Mouse (Mus musculus) liver, embryonic 14.5 days (tissue): ENCODE measurements around the gene Cnnm1. TPM values are rescaled to one million over a fixed set of nuclear protein-coding genes. Genes with fewer than 3 reads are reported as not detected.

Source experiments
- ATAC-seq: fragments of 200-750 bp; cut with Nextera tagmentation; 2 replicates; pipeline ENCODE4 v1.8.0; 2017; ENCODE audit warnings: moderate number of reproducible peaks, mild to moderate bottlenecking, moderate library complexity; ENCODE audit not compliant: insufficient read depth
- DNase-seq, 3 experiments: peaks; one replicate each; pipeline ENCODE4 v3.0.0-alpha.2; 2012 to 2013; ENCODE audit warnings: low read depth in 3 of 3, low spot score in 3 of 3
- H3K27ac ChIP-seq: fragments of 300-500 bp; sonication (generic); 2 replicates; pipeline ENCODE4 v1.5.1; 2014; ENCODE audit warnings: moderate library complexity, mild to moderate bottlenecking, control low read depth, inconsistent platforms
- H3K27me3 ChIP-seq: fragments of 300-500 bp; sonication (generic); 2 replicates; pipeline ENCODE4 v1.6.1; 2014; ENCODE audit warnings: mild to moderate bottlenecking, low read length, moderate library complexity; ENCODE audit not compliant: control insufficient read depth, insufficient read depth
- H3K36me3 ChIP-seq: fragments of 300-500 bp; sonication (generic); replicated peaks from 2 replicates; pipeline ENCODE4 v1.6.1; 2014; ENCODE audit warnings: low read depth; ENCODE audit not compliant: control insufficient read depth, insufficient read depth
- H3K4me1 ChIP-seq, 2 experiments: fragments of 200-500 bp in 1 of 2; fragments of 300-500 bp in 1 of 2; sonication (generic) in 1 of 2; replicated peaks; 2 replicates each; pipeline ENCODE4 v1.6.1; 2012 to 2014; ENCODE audit warnings: antibody characterized with exemption in 1 of 2, inconsistent platforms in 1 of 2, low read length in 1 of 2; ENCODE audit not compliant: control insufficient read depth in 2 of 2, insufficient read depth in 2 of 2
- H3K4me2 ChIP-seq: fragments of 300-500 bp; sonication (generic); 2 replicates; pipeline ENCODE4 v1.6.1; 2014; ENCODE audit warnings: low read depth, mild to moderate bottlenecking, control low read depth, moderate library complexity
- H3K4me3 ChIP-seq, 2 experiments: fragments of 200-500 bp in 1 of 2; fragments of 300-500 bp in 1 of 2; sonication (generic) in 1 of 2; 2 replicates each; pipeline ENCODE4 v1.5.1; 2012 to 2014; ENCODE audit warnings: low read depth in 2 of 2, low read length in 2 of 2, mild to moderate bottlenecking in 2 of 2, control low read depth in 1 of 2, inconsistent platforms in 1 of 2, moderate library complexity in 1 of 2; ENCODE audit not compliant: insufficient read depth in 1 of 2
- H3K9ac ChIP-seq: fragments of 300-500 bp; sonication (generic); replicated peaks from 2 replicates; pipeline ENCODE4 v1.6.1; 2014; ENCODE audit warnings: mild to moderate bottlenecking, control low read depth, moderate library complexity
- H3K9me3 ChIP-seq: fragments of 300-500 bp; sonication (generic); 2 replicates; pipeline ENCODE4 v1.6.1; 2016; ENCODE audit warnings: low read length, mixed read lengths; ENCODE audit not compliant: control insufficient read depth
- CTCF ChIP-seq: IDR thresholded peaks from 2 replicates; pipeline ENCODE4 v1.5.1; 2016; ENCODE audit warnings: antibody characterized with exemption, low read depth, control low read depth
- EP300 ChIP-seq: IDR thresholded peaks from 2 replicates; pipeline ENCODE4 v1.6.1; 2016; ENCODE audit warnings: antibody characterized with exemption, low read depth
- WGBS: fragments of 180-500 bp; shearing (Covaris S2); extraction: QIAGEN DNeasy Blood & Tissue Kit; methylation state at CpG from one replicate; pipeline ENCODE4 v1.1.7; 2014; ENCODE audit not compliant: insufficient replicate concordance; 5-methylcytosine and 5-hydroxymethylcytosine counted together
- polyA plus RNA-seq, 2 experiments: library from polyadenylated mRNA; depleted of rRNA in 1 of 2; stranded (reverse) in 1 of 2; unstranded in 1 of 2; fragments of >200 nt; fragmentation: Nextera tagmentation in 1 of 2; extraction: Ambion mirVana in 1 of 2; gene quantifications; 2 replicates each; pipeline versions ENCODE4 v1.2.1 to v1.2.3; 2012 to 2014

Cnnm1 gene
- polyA plus RNA-seq, 2 experiments: 0.08 to 0.17 TPM

DNA sequence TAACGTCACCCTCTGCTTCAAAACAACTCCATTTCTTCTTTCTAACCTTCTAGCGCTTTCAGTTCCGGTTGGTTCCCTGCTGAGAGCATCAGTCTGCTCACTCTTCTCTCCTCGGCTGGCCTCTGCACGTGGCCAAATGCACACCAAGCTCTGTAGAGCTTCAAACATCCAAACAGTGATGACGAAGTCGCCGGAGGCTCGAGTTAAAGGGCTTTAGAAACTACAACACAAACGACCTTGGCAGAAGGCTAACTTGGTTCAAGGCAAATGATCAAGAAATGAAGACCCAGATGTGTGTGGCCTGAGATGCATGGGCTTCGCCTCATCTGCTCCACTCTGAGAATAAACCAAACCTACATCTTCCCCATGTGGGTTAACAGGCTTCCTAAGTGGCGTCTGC is 83.3 kb downstream of the Cnnm1 start:
- Histone ChIP-seq H3K27ac (peak overlapping the region; percentile 11; the same call in 1 of the 2 replicates), H3K4me2 (peak overlapping the region; percentile 98), H3K4me1 (peaks cover 3 to 28% of the 10 kb centered on the region in 2 experiments; a peak in 3 of 4 replicates), H3K9me3 (no peaks in the 10 kb centered on the region), H3K9ac (peak overlapping the region; percentile 74), H3K4me3 (peak overlapping the region; percentile 71 to 75), H3K27me3 (no peaks in the 10 kb centered on the region; the same call in 1 of the 2 replicates), H3K36me3 (no peaks in the 10 kb centered on the region)
- TF ChIP-seq CTCF: no peak
- TF ChIP-seq EP300: no peak
- 5% methylated on average over 12 of the region's 12 CpGs for WGBS
- DNase-seq (peak in 1 of 3 experiments; percentile 26), ATAC-seq (no peak)

DNA sequence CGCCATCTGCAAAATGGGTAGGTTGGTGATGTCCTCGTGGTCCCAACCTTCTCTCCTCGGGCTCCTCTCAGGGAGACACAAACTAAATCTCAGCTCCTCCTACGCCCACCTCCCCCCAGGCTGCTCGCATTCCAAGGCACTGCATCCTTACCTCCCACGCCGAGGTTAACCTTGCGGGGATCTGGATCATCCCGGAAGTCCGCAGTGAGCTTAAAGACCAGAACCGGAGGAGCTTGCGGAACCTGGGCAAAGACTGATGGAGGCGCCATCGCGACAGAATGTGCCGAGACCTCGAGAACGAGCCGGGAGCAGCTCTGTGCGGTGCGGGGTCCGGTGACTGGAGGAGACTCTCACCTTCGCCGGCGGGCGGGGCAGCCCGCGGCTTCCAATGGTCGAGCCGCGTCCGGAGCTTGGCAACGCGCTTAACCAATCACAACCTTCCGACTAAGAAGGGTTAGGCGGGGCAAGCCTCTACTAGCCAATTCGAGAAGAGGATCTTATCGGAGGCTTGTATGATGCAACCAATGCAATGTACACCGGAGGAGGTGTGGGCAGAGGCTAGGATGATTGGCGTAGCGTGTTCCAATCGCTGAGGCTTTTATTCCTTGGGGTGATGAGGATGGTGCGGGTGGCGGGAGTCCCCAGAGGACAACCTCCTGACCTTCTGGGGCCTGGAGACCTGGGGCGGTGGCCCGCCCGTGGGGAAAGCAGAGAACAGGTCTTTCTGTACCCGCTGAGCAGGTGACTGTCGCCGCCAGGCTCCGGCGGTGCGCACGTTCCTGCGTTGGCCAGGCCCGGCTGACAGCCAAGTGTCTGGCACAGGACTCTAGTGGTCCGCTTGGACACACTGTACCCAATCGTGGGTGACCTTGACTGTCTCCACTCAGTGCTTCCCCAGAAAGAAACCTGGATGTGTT is 84.2 kb downstream of the Cnnm1 start, which contains the start of gene Got1:
Got1 (minus strand) TSS at position 419 of the 917 bp plus-strand sequence.
- Histone ChIP-seq H3K4me3 (peak within 1 kb of the TSS; percentile 71 to 75), H3K4me1 (peaks cover 3 to 28% of the 10 kb centered on the region in 2 experiments; a peak in 3 of 4 replicates), H3K36me3 (no peaks in the 10 kb centered on the region), H3K27me3 (no peaks in the 10 kb centered on the region; the same call in 1 of the 2 replicates), H3K27ac (peak within 1 kb of the TSS; percentile 48), H3K9me3 (no peaks in the 10 kb centered on the region), H3K4me2 (peak within 1 kb of the TSS; percentile 98), H3K9ac (peak within 1 kb of the TSS; percentile 77)
- DNase-seq (peak; percentile 95 to 97 (median 96)), ATAC-seq (peak; percentile 98)
- TF ChIP-seq EP300 (peak; percentile 61; the same call in 1 of the 2 replicates), CTCF (no peak)
- under 1% methylated on average over 58 of the region's 58 CpGs for WGBS

DNA sequence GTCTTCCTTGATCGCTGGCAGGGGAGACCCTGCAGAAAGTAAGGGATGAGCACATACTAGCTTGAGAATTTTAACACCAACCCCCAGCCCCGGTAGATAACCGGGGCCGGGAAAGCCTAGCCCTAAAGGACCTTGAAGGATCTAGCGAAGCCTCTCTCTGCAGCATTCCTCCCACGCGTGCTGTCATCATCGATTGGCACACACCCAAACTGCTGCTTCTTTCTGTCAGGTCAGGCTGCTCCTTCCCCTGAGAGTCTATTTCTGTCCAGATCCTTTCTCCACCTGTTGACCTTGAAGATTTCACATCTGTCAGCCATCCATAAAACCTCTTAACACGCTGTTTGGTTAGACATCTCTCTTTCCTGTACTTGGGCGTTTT is 84.9 kb downstream of the Cnnm1 start:
- peak; percentile 6; the same call in 1 of the 2 replicates for ATAC-seq
- Histone ChIP-seq H3K36me3 (no peaks in the 10 kb centered on the region), H3K4me1 (peaks cover 3 to 28% of the 10 kb centered on the region in 2 experiments; a peak in 3 of 4 replicates), H3K27me3 (no peaks in the 10 kb centered on the region; the same call in 1 of the 2 replicates), H3K9ac (peak overlapping the region; percentile 77), H3K4me3 (peak overlapping the region; percentile 71 to 75), H3K4me2 (peak overlapping the region; percentile 98), H3K27ac (no peak overlapping the region; the same call in 1 of the 2 replicates), H3K9me3 (no peaks in the 10 kb centered on the region)
- peak in 1 of 3 experiments; percentile 36 for DNase-seq
- TF ChIP-seq EP300 (no peak), CTCF (no peak)
- 15% methylated on average over 10 of the region's 10 CpGs for WGBS

DNA sequence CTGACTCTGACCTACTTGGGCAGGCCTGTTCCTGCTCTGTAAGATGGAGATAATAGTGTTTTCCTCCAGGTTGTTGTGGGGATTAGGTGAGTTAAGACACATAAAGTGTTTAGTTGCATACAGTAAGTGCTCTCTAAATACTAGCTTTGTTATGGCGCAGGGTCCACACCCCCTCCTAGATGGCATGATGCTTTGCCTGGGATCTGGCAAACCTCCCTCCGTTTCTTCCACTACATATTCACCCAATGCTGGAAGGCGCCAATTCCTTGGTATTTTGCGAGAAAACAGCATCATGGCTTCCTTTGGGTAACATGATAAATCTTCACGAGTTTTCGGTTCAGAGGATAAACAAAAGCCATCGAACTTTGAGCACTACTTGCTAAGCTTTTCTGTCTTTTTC is 85.3 kb downstream of the Cnnm1 start:
- Histone ChIP-seq H3K36me3 (no peaks in the 10 kb centered on the region), H3K4me3 (no peak overlapping the region), H3K27me3 (no peaks in the 10 kb centered on the region; the same call in 1 of the 2 replicates), H3K9me3 (no peaks in the 10 kb centered on the region), H3K4me1 (peaks cover 2 to 25% of the 10 kb centered on the region in 2 experiments; a peak in 3 of 4 replicates), H3K9ac (no peak overlapping the region; the same call in 1 of the 2 replicates), H3K27ac (no peak overlapping the region), H3K4me2 (peak overlapping the region; percentile 98)
- WGBS: 83% methylated on average over 7 of the region's 7 CpGs
- DNase-seq (no peak), ATAC-seq (no peak)
- TF ChIP-seq CTCF (no peak), EP300 (no peak)

DNA sequence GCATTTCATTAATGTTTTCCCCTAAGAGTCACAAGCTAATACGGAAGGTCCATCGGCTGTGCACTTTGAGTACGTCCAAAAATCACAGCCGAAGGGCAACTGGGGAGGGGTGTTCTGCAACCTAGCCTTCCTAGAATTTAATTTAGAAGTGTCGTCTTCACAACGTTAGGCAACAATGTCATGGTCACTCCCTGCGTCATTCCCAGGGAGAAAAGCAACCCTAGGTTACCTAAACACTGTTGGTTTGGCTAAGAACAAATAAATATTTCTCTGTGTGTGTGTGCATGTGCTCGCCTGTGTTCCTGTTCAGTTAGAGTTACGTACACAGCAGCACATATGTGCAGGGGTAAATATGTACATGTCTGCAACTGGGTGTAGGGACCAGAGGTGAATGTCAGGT is 85.8 kb downstream of the Cnnm1 start:
- H3K4me2 ChIP-seq: no peak overlapping the region
- H3K27ac ChIP-seq: no peak overlapping the region
- DNase-seq: no peak
- H3K4me1 ChIP-seq: peaks cover 0 to 20% of the 10 kb centered on the region in 2 experiments; a peak in 3 of 4 replicates
- no peaks in the 10 kb centered on the region for H3K9me3 ChIP-seq
- no peak for TF ChIP-seq EP300
- TF ChIP-seq CTCF: no peak
- H3K4me3 ChIP-seq: no peak overlapping the region
- no peaks in the 10 kb centered on the region for H3K36me3 ChIP-seq
- 80% methylated on average over 9 of the region's 9 CpGs for WGBS
- no peak overlapping the region for H3K9ac ChIP-seq
- ATAC-seq: no peak
- H3K27me3 ChIP-seq: no peaks in the 10 kb centered on the region; the same call in 1 of the 2 replicates
